Mouse (Mus musculus) right cerebral cortex, postnatal 36 days (tissue): Measurements from ENCODE around the gene Gm49380.

ENCODE experiments used
- DNase-seq, 2 experiments: peaks; one replicate each; pipeline ENCODE4 v3.0.0; 2022; ENCODE audit warnings: low spot score in 2 of 2, mixed read lengths in 1 of 2

Gene Gm49380

GRCm38 (mm10) chr9:44022100-44022847 lies 91.0 kb downstream of the Gm49380 start:
- DNase-seq, result no peak

DNA sequence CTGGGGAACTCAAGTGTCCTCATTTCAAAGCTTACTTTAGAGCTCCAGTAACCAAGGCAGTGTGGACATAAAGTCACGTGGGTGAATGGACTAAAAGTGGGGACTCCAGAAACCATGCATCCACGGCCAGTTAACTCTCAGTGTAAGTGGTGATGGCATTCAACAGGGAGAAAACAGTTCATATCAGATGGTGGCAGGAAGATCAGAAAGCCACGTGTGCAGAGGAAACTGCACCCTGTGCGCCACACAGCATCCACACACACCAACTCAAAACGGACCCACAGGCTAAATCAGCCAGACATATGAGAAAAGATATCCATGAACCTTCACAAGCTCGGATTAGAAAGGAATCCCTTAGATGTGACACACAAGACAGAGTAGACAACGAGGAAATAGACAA lies 93.3 kb downstream of the Gm49380 start:
- no peak for DNase-seq

DNA sequence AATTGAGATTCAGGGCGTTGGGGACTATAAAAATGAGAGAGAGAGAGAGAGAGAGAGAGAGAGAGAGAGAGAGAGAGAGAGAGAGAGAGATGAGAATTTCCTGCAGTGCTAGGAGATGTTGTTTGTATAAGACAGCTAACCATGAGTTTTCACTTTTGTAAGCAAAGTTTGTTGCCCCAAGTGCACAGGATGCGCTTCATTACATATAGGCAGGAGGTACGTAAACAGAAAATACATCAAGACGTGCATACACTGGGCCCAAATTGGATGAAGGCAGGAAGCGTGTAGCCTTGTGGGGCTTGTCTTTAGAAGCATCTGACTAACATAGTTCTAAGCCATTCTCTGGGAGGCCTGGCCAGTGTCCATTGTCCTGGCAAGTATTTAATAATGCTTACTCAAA lies 95.5 kb downstream of the Gm49380 start:
- no peak for DNase-seq
